Mouse (Mus musculus) adrenal gland, postnatal 14 days (tissue): ENCODE measurements around the gene Itgb3. TPM values are rescaled to one million over a fixed set of nuclear protein-coding genes. Genes with fewer than 3 reads are reported as not detected.

Experiments
- DNase-seq: peaks from one replicate; pipeline ENCODE4 v3.0.0; 2021; ENCODE audit warnings: mixed read lengths
- total RNA-seq: library from RNA; stranded (reverse); gene quantifications from 2 replicates; pipeline ENCODE4 v1.2.3, GENCODE M21; 2021

Itgb3 gene
- total RNA-seq, 1 experiment from 2014 or later, result 12.5 TPM

- no peak for DNase-seq
These were observed 25.0 kb upstream of the Itgb3 start for GRCm38 (mm10) chr11:104582630-104583364.

GRCm38 (mm10) chr11:104585495-104585894 is 22.3 kb upstream of the Itgb3 start:
- DNase-seq, result no peak

- DNase-seq, result no peak
These were observed 19.9 kb upstream of the Itgb3 start for GRCm38 (mm10) chr11:104587904-104588303.

- no peak for DNase-seq
These were observed 19.3 kb upstream of the Itgb3 start for GRCm38 (mm10) chr11:104588513-104588912.

- no peak for DNase-seq
These were observed 18.2 kb upstream of the Itgb3 start for GRCm38 (mm10) chr11:104589570-104589969.

- DNase-seq, result peak; percentile 82
These were observed 17.7 kb upstream of the Itgb3 start for GRCm38 (mm10) chr11:104590148-104590547.

- no peak for DNase-seq
These were observed 15.5 kb upstream of the Itgb3 start for GRCm38 (mm10) chr11:104592066-104592835.

GRCm38 (mm10) chr11:104596365-104596764 is 11.4 kb upstream of the Itgb3 start:
- no peak for DNase-seq

GRCm38 (mm10) chr11:104599265-104599945 is 8.4 kb upstream of the Itgb3 start:
- no peak for DNase-seq

- no peak for DNase-seq
These were observed 7.1 kb upstream of the Itgb3 start for GRCm38 (mm10) chr11:104600675-104601074.

GRCm38 (mm10) chr11:104604192-104604591 is 3.6 kb upstream of the Itgb3 start:
- no peak for DNase-seq

- no peak for DNase-seq
These were observed 585 bp downstream of the Itgb3 start for GRCm38 (mm10) chr11:104608249-104608920.

GRCm38 (mm10) chr11:104609033-104609684 is 1.4 kb downstream of the Itgb3 start:
- DNase-seq, result no peak

- no peak for DNase-seq
These were observed 1.9 kb downstream of the Itgb3 start for GRCm38 (mm10) chr11:104609733-104610132.

- peak; percentile 54 for DNase-seq
These were observed 3.9 kb downstream of the Itgb3 start for GRCm38 (mm10) chr11:104611579-104612151.

GRCm38 (mm10) chr11:104613551-104613950 is 5.8 kb downstream of the Itgb3 start:
- no peak for DNase-seq

GRCm38 (mm10) chr11:104614130-104614529 is 6.3 kb downstream of the Itgb3 start:
- DNase-seq, result no peak

GRCm38 (mm10) chr11:104616182-104616581 is 8.4 kb downstream of the Itgb3 start:
- no peak for DNase-seq

- DNase-seq, result peak; percentile 74
These were observed 10.9 kb downstream of the Itgb3 start for GRCm38 (mm10) chr11:104618638-104619076.

GRCm38 (mm10) chr11:104619084-104620022 is 11.6 kb downstream of the Itgb3 start:
- no peak for DNase-seq
